Mouse (Mus musculus) stomach, embryonic 15.5 days (tissue): ENCODE results near the gene Wnt7a. TPM values are rescaled to one million over a fixed set of nuclear protein-coding genes. Genes with fewer than 3 reads are reported as not detected.

ENCODE experiments used
- ATAC-seq: fragments of 200-750 bp; cut with Nextera tagmentation; 2 replicates; pipeline ENCODE4 v1.8.0; 2017; ENCODE audit warnings: low read depth, moderate number of reproducible peaks, moderate TSS enrichment; ENCODE audit not compliant: insufficient read depth, low FRiP score
- H3K27ac ChIP-seq: fragments of 300-500 bp; sonication (generic); 2 replicates; pipeline ENCODE4 v1.5.1; 2015; ENCODE audit warnings: mild to moderate bottlenecking, inconsistent platforms
- H3K27me3 ChIP-seq: fragments of 300-500 bp; sonication (generic); replicated peaks from 2 replicates; pipeline ENCODE4 v1.6.1; 2015; ENCODE audit warnings: inconsistent platforms
- H3K36me3 ChIP-seq: fragments of 300-500 bp; sonication (generic); 2 replicates; pipeline ENCODE4 v1.6.1; 2015; ENCODE audit warnings: inconsistent platforms
- H3K4me1 ChIP-seq: fragments of 300-500 bp; sonication (generic); 2 replicates; pipeline ENCODE4 v1.6.1; 2015; ENCODE audit warnings: inconsistent platforms
- H3K4me2 ChIP-seq: fragments of 300-500 bp; sonication (generic); 2 replicates; pipeline ENCODE4 v1.6.1; 2015; ENCODE audit warnings: mild to moderate bottlenecking, inconsistent platforms
- H3K4me3 ChIP-seq: fragments of 300-500 bp; sonication (generic); replicated peaks from 2 replicates; pipeline ENCODE4 v1.5.1; 2015; ENCODE audit warnings: inconsistent platforms
- H3K9ac ChIP-seq: fragments of 300-500 bp; sonication (generic); 2 replicates; pipeline ENCODE4 v1.6.1; 2015; ENCODE audit warnings: inconsistent platforms
- H3K9me3 ChIP-seq: fragments of 300-500 bp; sonication (generic); 2 replicates; pipeline ENCODE4 v1.6.1; 2016; ENCODE audit warnings: inconsistent platforms
- WGBS: fragments of 180-500 bp; shearing (Covaris S2); methylation state at CpG from one replicate; pipeline ENCODE4 v1.1.7; 2015; 5-methylcytosine and 5-hydroxymethylcytosine counted together
- polyA plus RNA-seq: library from polyadenylated mRNA; unstranded; fragments of >200 nt; fragmentation: Nextera tagmentation; extraction: Ambion mirVana; gene quantifications from 2 replicates; pipeline ENCODE4 v1.2.1, GENCODE M21; 2015

The Wnt7a gene
- polyA plus RNA-seq, 1 experiment from 2014 or later, result 0.04 TPM

DNA sequence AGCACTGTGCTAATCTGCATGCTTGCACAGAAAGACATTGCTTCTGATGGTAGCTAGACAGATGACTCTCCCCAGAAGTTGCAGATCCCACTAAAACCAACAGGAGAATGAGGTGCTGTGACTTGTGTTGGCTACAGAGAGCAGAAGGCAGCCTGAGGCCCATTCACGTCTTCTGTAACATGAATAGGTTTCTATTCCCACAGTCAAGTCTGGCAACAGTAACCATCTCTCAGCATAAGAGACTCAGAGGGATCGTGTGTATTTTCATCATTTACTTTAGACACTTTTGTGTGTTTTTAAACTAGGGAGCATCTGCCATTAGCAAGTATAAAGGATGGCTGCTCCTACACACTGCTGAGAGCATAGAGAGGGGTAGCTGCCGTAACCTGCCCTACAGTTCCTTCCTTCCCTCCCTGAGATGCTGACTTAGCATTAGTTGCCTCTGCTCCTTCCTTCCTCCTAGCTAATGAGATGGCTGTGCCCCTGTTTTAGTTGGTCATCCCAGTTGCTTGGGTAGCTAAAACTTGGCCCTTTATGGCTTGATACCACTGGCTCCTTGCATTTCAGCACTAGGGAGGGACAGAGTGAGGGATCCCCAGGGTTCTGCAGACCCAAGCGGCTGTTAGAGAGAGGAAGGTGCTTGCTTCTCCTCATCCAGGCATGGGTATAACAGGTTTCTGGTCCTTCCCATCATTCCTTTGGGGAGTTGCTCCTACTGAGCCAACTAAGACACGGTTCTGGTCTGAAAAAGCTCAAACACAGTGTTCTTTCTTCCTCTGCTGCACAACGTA lies 52.1 kb downstream of the Wnt7a start:
- no peak overlapping the region for H3K27ac ChIP-seq
- 73% methylated on average over 6 of the region's 6 CpGs for WGBS
- ATAC-seq, result no peak
- no peaks in the 10 kb centered on the region for H3K36me3 ChIP-seq
- H3K9ac ChIP-seq, result no peak overlapping the region
- no peaks in the 10 kb centered on the region for H3K4me1 ChIP-seq
- H3K27me3 ChIP-seq, result no peaks in the 10 kb centered on the region
- H3K4me3 ChIP-seq, result no peak overlapping the region
- no peaks in the 10 kb centered on the region for H3K9me3 ChIP-seq
- H3K4me2 ChIP-seq, result no peak overlapping the region

DNA sequence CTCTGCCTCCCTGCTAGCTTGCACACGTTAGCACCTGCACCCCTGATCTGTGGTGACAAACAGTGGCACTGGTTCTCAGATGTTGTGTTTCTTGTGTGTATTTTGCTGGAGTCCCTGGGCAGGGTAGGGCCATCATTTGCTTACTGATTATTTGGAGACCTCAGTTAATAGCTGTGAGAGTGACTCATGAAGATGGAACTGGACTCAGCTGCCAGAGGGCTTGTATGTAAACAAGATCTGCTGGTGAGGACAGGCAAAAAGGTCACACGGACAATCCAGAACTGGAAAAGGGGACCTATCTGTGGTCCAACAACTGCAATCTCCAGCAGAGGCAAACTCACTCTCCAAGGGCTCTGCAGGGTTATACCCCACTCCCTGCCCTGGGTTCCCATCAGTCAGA lies 52.8 kb downstream of the Wnt7a start:
- H3K9ac ChIP-seq, result no peak overlapping the region
- H3K4me3 ChIP-seq, result no peak overlapping the region
- no peaks in the 10 kb centered on the region for H3K4me1 ChIP-seq
- no peaks in the 10 kb centered on the region for H3K9me3 ChIP-seq
- 53% methylated on average over 2 of the region's 2 CpGs for WGBS
- no peak overlapping the region for H3K4me2 ChIP-seq
- H3K36me3 ChIP-seq, result no peaks in the 10 kb centered on the region
- H3K27ac ChIP-seq, result no peak overlapping the region
- ATAC-seq, result no peak
- no peaks in the 10 kb centered on the region for H3K27me3 ChIP-seq

DNA sequence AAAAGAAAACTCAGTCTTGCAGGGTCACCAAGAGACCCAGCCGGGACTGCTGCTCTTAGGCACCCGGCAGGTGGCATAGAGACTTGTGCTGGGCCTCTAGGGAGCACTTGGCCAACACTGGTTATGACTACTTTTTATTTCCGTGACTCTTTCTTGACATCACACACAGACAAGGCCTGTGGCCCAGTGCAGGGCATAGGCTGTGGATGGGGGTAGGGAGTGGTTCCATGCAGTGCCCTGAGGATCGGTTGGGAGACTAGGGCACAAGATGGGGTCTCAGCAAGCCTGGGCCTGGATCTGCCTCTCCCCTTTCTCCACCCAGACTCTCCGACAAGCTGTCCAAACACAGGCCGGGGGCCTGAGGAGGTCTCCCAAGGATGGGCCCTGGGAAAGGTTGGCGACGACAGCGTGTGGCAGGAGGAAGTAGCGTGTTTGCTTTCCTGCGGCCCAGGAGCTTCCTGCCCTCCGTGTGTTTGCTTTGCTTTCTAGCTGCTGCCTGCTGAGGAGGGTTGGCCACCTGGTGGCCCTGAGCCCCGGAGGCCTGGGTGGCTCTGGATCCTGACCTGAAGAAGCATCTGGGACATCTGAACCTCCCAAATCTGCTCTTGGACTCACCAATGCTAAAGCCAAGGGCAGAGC lies 53.8 kb downstream of the Wnt7a start:
- no peaks in the 10 kb centered on the region for H3K27me3 ChIP-seq
- 57% methylated on average over 13 of the region's 13 CpGs for WGBS
- no peak overlapping the region for H3K9ac ChIP-seq
- no peaks in the 10 kb centered on the region for H3K4me1 ChIP-seq
- no peaks in the 10 kb centered on the region for H3K9me3 ChIP-seq
- no peak overlapping the region for H3K4me3 ChIP-seq
- H3K27ac ChIP-seq, result no peak overlapping the region
- no peak overlapping the region for H3K4me2 ChIP-seq
- no peaks in the 10 kb centered on the region for H3K36me3 ChIP-seq
- ATAC-seq, result no peak

DNA sequence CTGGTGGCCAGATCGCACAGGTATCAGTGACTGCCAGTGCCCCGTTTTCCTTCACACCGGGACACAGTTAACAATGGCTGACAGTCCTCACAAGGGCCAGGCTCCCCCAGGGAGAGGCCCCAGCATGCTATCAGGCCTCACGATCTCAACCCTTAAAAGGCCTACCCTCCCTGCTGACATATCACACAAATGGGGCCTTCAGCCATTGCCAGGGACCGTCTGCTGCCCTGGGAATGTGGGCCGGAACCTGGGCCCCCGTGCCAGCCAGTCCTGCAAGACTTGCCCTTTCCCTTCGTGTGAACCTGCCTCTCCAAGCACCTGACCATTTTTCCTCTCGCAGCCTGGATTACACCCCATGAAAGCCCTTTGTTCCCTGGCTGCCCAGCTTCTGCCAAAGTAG lies 61.5 kb downstream of the Wnt7a start:
- H3K27me3 ChIP-seq, result no peaks in the 10 kb centered on the region
- H3K9ac ChIP-seq, result no peak overlapping the region; the same call in 1 of the 2 replicates
- no peak overlapping the region for H3K27ac ChIP-seq
- no peak overlapping the region for H3K4me2 ChIP-seq
- H3K4me1 ChIP-seq, result no peaks in the 10 kb centered on the region
- ATAC-seq, result no peak
- WGBS, result 39% methylated on average over 9 of the region's 9 CpGs
- no peak overlapping the region for H3K4me3 ChIP-seq
- no peaks in the 10 kb centered on the region for H3K9me3 ChIP-seq
- no peaks in the 10 kb centered on the region for H3K36me3 ChIP-seq

DNA sequence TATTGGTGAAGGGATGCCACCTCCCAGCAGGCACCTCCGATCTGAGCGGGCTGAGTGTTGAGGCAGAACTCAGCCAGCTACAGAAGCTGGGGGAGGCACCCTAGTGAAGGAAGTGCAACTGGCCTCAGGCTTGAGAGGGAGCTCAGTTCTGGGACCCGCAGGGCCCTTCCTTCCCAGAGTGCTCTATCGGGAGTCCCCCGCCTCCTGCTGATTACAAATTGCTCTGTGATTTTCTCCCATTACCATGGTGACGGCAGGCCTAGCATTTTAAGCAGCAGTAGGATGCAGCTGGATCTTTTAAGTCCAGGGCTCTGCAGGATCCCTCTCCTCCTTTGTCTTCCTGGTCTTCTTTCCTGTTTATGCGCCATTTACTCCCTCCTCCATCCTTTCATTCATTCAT lies 63.4 kb downstream of the Wnt7a start:
- H3K4me1 ChIP-seq, result no peaks in the 10 kb centered on the region
- H3K9ac ChIP-seq, result no peak overlapping the region
- H3K4me3 ChIP-seq, result no peak overlapping the region
- no peaks in the 10 kb centered on the region for H3K9me3 ChIP-seq
- H3K27ac ChIP-seq, result no peak overlapping the region
- H3K27me3 ChIP-seq, result no peaks in the 10 kb centered on the region
- no peaks in the 10 kb centered on the region for H3K36me3 ChIP-seq
- no peak overlapping the region for H3K4me2 ChIP-seq
- WGBS, result 28% methylated on average over 7 of the region's 7 CpGs
- no peak for ATAC-seq

DNA sequence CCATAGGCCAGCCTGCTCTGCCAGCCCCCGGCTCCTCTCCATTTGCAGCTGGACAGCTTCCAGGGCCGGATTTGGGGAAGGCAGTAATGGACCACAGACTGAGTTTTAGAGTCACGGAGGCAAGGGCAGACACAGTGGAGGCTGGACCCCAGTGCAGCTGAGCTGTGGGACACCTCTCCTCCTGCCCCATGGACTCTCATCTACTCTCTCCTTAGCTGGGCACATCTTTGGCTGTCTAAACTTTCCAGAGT lies 64.3 kb downstream of the Wnt7a start:
- Histone ChIP-seq H3K4me1 (no peaks in the 10 kb centered on the region), H3K27me3 (no peaks in the 10 kb centered on the region), H3K9me3 (no peaks in the 10 kb centered on the region), H3K4me3 (no peak overlapping the region), H3K36me3 (no peaks in the 10 kb centered on the region), H3K9ac (no peak overlapping the region), H3K4me2 (no peak overlapping the region), H3K27ac (no peak overlapping the region)
- 54% methylated on average over 3 of the region's 3 CpGs for WGBS
- ATAC-seq, result no peak

DNA sequence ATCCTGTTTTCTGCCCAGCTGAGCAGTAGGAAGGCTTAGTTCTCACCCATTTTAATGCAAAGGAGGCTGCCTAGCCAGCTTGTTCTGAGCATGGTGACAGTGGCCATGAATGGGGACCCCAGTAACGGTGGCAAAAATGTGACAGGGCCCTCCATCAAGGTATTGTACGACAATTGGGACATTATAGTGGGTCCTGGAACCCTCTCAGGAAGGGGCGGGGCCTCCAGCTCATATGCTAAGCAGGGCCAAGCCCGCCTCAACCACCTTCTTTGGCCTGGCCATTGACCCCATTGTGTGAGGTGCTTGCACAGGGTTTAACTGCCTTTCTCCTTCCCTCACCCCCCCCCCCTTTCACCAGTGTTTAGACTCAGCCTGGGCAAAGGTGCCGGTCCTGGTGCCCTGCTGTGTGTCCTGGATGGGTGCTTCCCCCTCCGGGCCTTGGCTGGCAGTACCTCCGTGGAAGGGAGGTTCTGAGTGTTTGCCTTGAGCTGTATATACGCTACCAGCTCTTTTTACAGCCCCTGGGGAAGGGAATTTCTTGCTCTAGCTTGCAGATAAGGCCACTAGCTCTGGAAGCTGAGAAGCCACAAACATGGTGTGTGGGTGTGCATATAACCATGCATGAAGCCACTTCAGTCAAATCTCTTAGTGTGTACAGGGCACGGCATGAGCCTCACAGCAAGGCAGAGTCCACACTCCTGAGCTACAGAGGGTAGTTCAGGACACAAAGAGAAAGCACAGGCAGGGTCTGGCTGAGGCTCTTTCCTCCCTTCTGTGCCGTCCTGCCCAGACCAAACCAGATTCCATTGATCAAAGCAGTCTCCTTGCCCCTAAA lies 64.9 kb downstream of the Wnt7a start:
- Histone ChIP-seq H3K27me3 (no peaks in the 10 kb centered on the region), H3K9ac (no peak overlapping the region), H3K4me2 (no peak overlapping the region), H3K36me3 (no peaks in the 10 kb centered on the region), H3K27ac (no peak overlapping the region), H3K9me3 (no peaks in the 10 kb centered on the region), H3K4me1 (no peaks in the 10 kb centered on the region), H3K4me3 (no peak overlapping the region)
- ATAC-seq, result no peak
- WGBS, result 47% methylated on average over 10 of the region's 10 CpGs

DNA sequence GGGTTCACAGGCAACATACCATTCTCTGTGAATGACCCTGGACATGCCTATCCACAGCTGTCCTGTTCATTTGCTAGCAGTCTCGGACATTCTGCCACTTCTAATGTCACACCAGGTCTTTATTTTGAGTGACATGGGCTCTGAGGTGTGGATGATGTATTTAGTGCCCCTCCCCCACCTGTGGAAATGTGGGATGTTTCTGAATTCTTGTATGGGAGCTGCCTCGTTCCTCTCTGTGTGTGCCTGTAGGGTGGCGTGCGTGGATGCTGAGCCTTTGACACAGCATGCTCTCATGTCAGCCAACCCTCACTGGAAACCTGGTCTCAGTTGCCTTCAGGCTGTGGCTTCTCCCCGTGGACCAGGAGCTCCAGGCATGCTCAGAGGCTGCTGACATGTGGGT lies 66.1 kb downstream of the Wnt7a start:
- Histone ChIP-seq H3K9me3 (no peaks in the 10 kb centered on the region), H3K9ac (no peak overlapping the region), H3K4me3 (no peak overlapping the region), H3K4me2 (no peak overlapping the region), H3K36me3 (no peaks in the 10 kb centered on the region), H3K4me1 (no peaks in the 10 kb centered on the region), H3K27ac (no peak overlapping the region), H3K27me3 (no peaks in the 10 kb centered on the region)
- 76% methylated on average over 5 of the region's 5 CpGs for WGBS
- ATAC-seq, result no peak

DNA sequence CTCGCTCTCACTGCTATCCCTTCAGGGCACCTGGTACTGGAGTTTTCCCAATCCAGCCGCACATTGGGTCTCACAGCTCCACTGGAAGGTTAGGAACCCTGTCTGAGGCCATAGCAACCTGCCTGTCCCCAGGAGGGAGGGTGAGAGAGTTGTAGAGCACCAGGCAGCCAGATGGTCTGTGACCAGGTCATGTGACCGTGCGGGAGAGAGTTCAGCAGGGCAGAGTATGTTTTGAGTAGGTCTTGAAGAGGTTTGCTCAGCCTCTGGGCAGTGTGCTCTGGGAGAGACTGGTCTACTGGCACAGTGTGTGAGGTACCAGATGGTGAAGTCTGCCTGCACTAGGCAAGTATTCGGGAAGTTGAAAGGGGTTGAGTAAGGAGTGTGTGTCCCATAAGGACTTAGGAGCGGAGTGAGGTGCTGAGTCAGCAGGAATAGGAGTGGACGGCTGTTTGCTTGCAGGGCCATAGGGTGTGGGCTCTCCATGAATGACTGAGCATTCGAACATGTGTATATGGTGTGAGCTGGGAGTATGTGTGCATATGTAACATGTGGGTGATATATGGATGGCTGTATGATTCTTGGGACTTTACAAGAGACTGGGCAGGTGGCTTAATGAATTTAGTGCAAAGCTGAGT lies 71.4 kb downstream of the Wnt7a start:
- no peak overlapping the region for H3K4me2 ChIP-seq
- no peak overlapping the region for H3K4me3 ChIP-seq
- H3K27ac ChIP-seq, result no peak overlapping the region
- H3K27me3 ChIP-seq, result no peaks in the 10 kb centered on the region
- 60% methylated on average over 8 of the region's 8 CpGs for WGBS
- no peaks in the 10 kb centered on the region for H3K4me1 ChIP-seq
- no peaks in the 10 kb centered on the region for H3K9me3 ChIP-seq
- no peak for ATAC-seq
- no peaks in the 10 kb centered on the region for H3K36me3 ChIP-seq
- no peak overlapping the region for H3K9ac ChIP-seq

DNA sequence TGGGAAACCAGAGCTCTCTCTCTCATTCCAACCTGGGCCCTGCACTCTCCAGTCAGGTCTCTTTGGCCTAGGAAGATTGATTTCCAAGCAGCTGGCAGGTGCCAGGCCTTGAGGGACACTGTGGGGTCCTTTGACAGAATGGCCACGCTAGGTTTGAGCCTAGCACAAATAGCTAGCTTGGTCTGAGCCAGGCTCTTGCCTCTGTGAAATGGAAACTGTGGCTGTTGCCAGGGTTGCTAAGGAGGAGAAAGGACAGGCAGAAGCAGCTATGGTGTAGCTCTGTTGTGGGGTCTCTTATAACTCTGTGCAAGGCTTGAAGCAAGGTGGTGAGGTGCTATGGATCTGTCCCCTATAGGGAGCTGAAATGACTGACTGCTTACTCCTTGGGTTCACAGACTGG lies 75.7 kb downstream of the Wnt7a start:
- 61% methylated on average over 1 of the region's 1 CpGs for WGBS
- Histone ChIP-seq H3K9ac (no peak overlapping the region), H3K27me3 (no peaks in the 10 kb centered on the region), H3K9me3 (no peaks in the 10 kb centered on the region), H3K27ac (no peak overlapping the region), H3K4me1 (no peaks in the 10 kb centered on the region), H3K4me2 (no peak overlapping the region), H3K4me3 (no peak overlapping the region), H3K36me3 (no peaks in the 10 kb centered on the region)
- no peak for ATAC-seq

DNA sequence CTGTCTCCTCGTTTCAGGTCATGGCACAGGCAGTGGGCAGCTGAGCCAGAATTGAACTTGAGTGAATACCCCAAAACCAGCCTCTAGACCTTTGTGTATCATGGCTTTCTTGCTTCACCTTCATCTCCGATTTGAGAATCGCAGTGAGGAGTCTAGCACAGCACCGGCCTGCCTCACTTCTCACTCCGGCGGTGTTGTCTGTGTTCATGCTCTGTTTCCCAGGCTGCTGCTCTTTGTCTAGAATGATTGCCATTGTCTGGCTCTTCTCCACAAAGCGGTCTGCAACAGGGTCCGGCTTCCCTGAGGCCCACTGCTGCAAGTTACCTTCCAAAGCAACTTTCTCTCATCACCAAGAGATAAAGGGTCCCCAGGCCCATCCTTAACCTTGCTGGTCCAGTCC lies 79.3 kb downstream of the Wnt7a start:
- Histone ChIP-seq H3K36me3 (no peaks in the 10 kb centered on the region), H3K4me2 (no peak overlapping the region), H3K9me3 (no peaks in the 10 kb centered on the region), H3K4me3 (no peak overlapping the region), H3K9ac (no peak overlapping the region), H3K27me3 (no peaks in the 10 kb centered on the region), H3K4me1 (no peaks in the 10 kb centered on the region), H3K27ac (no peak overlapping the region)
- 89% methylated on average over 8 of the region's 8 CpGs for WGBS
- ATAC-seq, result no peak

DNA sequence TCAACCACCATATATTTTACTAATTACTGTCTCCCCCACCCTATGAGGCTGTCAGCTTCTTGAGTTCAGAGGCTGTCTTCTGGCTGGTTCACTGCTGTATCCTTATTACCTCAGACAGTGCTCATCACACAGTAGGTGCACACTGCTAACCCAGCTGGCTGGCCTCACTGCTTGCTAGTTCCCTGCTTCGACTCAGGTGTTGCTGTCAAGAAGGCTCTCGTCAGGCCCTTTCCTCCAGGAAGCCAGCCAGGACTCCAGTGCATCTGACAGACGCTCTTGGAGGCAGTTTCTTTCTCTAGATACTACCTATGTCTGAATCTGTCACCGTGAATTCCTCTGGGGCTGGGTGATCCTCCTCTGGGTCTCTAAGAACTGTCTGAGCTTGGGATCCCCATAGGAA lies 85.6 kb downstream of the Wnt7a start:
- Histone ChIP-seq H3K9me3 (no peaks in the 10 kb centered on the region), H3K27me3 (no peaks in the 10 kb centered on the region), H3K4me2 (no peak overlapping the region), H3K4me3 (no peak overlapping the region), H3K9ac (no peak overlapping the region), H3K4me1 (no peaks in the 10 kb centered on the region), H3K27ac (no peak overlapping the region), H3K36me3 (no peaks in the 10 kb centered on the region)
- 85% methylated on average over 4 of the region's 4 CpGs for WGBS
- no peak for ATAC-seq
